Mouse (Mus musculus) limb, embryonic 14.5 days (tissue): ENCODE data around the gene Rras. TPM values are rescaled to one million over a fixed set of nuclear protein-coding genes. Genes with fewer than 3 reads are reported as not detected.

Experiments
- ATAC-seq: fragments of 200-750 bp; cut with Nextera tagmentation; 2 replicates; pipeline ENCODE4 v1.8.0; 2017; ENCODE audit warnings: low read depth, moderate number of reproducible peaks, moderate TSS enrichment; ENCODE audit not compliant: low FRiP score
- DNase-seq: peaks from one replicate; pipeline ENCODE4 v3.0.0-alpha.2; 2015; ENCODE audit warnings: low spot score
- H3K27ac ChIP-seq: fragments of 300-500 bp; sonication (generic); replicated peaks from 2 replicates; pipeline ENCODE4 v1.5.1; 2014; ENCODE audit warnings: low read depth, mild to moderate bottlenecking, low read length, moderate library complexity, mixed read lengths
- H3K27me3 ChIP-seq: fragments of 300-500 bp; sonication (generic); 2 replicates; pipeline ENCODE4 v1.6.1; 2014; ENCODE audit warnings: low read length, mixed read lengths; ENCODE audit not compliant: control insufficient read depth, insufficient read depth
- H3K36me3 ChIP-seq: fragments of 300-500 bp; sonication (generic); 2 replicates; pipeline ENCODE4 v1.6.1; 2014; ENCODE audit warnings: mild to moderate bottlenecking, low read length, moderate library complexity, mixed read lengths; ENCODE audit not compliant: control insufficient read depth, insufficient read depth
- H3K4me1 ChIP-seq: fragments of 300-500 bp; sonication (generic); 2 replicates; pipeline ENCODE4 v1.6.1; 2014; ENCODE audit warnings: antibody characterized with exemption, low read length, mixed read lengths; ENCODE audit not compliant: control insufficient read depth, insufficient read depth
- H3K4me2 ChIP-seq: fragments of 300-500 bp; sonication (generic); replicated peaks from 2 replicates; pipeline ENCODE4 v1.6.1; 2014; ENCODE audit warnings: low read depth, mild to moderate bottlenecking, low read length, moderate library complexity; ENCODE audit not compliant: severe bottlenecking
- H3K4me3 ChIP-seq: fragments of 300-500 bp; sonication (generic); replicated peaks from 2 replicates; pipeline ENCODE4 v1.5.1; 2014; ENCODE audit warnings: low read length
- H3K9ac ChIP-seq: fragments of 300-500 bp; sonication (generic); 2 replicates; pipeline ENCODE4 v1.6.1; 2014; ENCODE audit warnings: mild to moderate bottlenecking, low read depth, low read length, moderate library complexity; ENCODE audit not compliant: severe bottlenecking
- H3K9me3 ChIP-seq: fragments of 300-500 bp; sonication (generic); 2 replicates; pipeline ENCODE4 v1.6.1; 2016; ENCODE audit warnings: low read length; ENCODE audit not compliant: control insufficient read depth
- POLR2A ChIP-seq: fragments of 200-500 bp; IDR thresholded peaks from 2 replicates; pipeline ENCODE4 v1.8.0; 2012; ENCODE audit warnings: inconsistent platforms, mild to moderate bottlenecking, moderate library complexity, borderline replicate concordance; ENCODE audit not compliant: insufficient read depth, insufficient read length; ENCODE audit errors: extremely low read depth
- WGBS: fragments of 180-500 bp; shearing (Covaris S2); extraction: QIAGEN DNeasy Blood & Tissue Kit; methylation state at CpG from one replicate; pipeline ENCODE4 v1.1.7; 2014; 5-methylcytosine and 5-hydroxymethylcytosine counted together
- polyA plus RNA-seq, 2 experiments: library from polyadenylated mRNA; depleted of rRNA in 1 of 2; stranded (reverse) in 1 of 2; unstranded in 1 of 2; fragments of >200 nt; fragmentation: Nextera tagmentation in 1 of 2; extraction: Ambion mirVana in 1 of 2; gene quantifications; 2 replicates each; pipeline versions ENCODE4 v1.2.1 to v1.2.3; 2012 to 2014

Rras gene
- polyA plus RNA-seq, 2 experiments, result 42.8 to 53.8 TPM

- DNase-seq (no peak), ATAC-seq (no peak)
- Histone ChIP-seq H3K9me3 (no peaks in the 10 kb centered on the region), H3K4me2 (no peak overlapping the region), H3K4me1 (peaks cover 17% of the 10 kb centered on the region), H3K9ac (no peak overlapping the region), H3K27ac (no peak overlapping the region), H3K36me3 (peaks cover 50% of the 10 kb centered on the region), H3K4me3 (no peak overlapping the region), H3K27me3 (no peaks in the 10 kb centered on the region)
- TF ChIP-seq POLR2A, result no peak
- WGBS, result 97% methylated on average over 16 of the region's 16 CpGs
Observed at GRCm38 (mm10) chr7:45013366-45014095, 4.2 kb upstream of the Rras start.

- H3K36me3 ChIP-seq, result peaks cover 45% of the 10 kb centered on the region
- TF ChIP-seq POLR2A, result no peak
- no peak overlapping the region for H3K9ac ChIP-seq
- 95% methylated on average over 3 of the region's 3 CpGs for WGBS
- no peaks in the 10 kb centered on the region for H3K9me3 ChIP-seq
- ATAC-seq, result no peak
- H3K27me3 ChIP-seq, result no peaks in the 10 kb centered on the region
- H3K4me3 ChIP-seq, result no peak overlapping the region
- H3K4me2 ChIP-seq, result no peak overlapping the region
- H3K4me1 ChIP-seq, result peaks cover 22% of the 10 kb centered on the region
- no peak overlapping the region for H3K27ac ChIP-seq
- DNase-seq, result no peak
Observed at GRCm38 (mm10) chr7:45014096-45014451, 3.7 kb upstream of the Rras start.

- Histone ChIP-seq H3K36me3 (peaks cover 31% of the 10 kb centered on the region), H3K9me3 (no peaks in the 10 kb centered on the region), H3K4me2 (peak overlapping the region; percentile 76), H3K27ac (peak overlapping the region; percentile 72), H3K4me1 (peaks cover 22% of the 10 kb centered on the region), H3K27me3 (no peaks in the 10 kb centered on the region), H3K4me3 (peak overlapping the region; percentile 96), H3K9ac (peak overlapping the region; percentile 92)
- under 1% methylated on average over 20 of the region's 20 CpGs for WGBS
- ATAC-seq (no peak; the same call in 1 of the 2 replicates), DNase-seq (no peak)
- TF ChIP-seq POLR2A, result no peak
Observed at GRCm38 (mm10) chr7:45015344-45015956, 2.3 kb upstream of the Rras start.

GRCm38 (mm10) chr7:45015957-45016612 is 1.7 kb upstream of the Rras start, which contains the start of gene Scaf1:
Scaf1 (minus strand) TSS chr7:45016363.
- Histone ChIP-seq H3K9ac (peak within 1 kb of the TSS; percentile 92), H3K4me3 (peak within 1 kb of the TSS; percentile 96), H3K27me3 (no peaks in the 10 kb centered on the region), H3K27ac (peak within 1 kb of the TSS; percentile 94), H3K9me3 (no peaks in the 10 kb centered on the region), H3K36me3 (peaks cover 26% of the 10 kb centered on the region), H3K4me2 (peak within 1 kb of the TSS; percentile 91), H3K4me1 (peaks cover 22% of the 10 kb centered on the region)
- WGBS, result under 1% methylated on average over 40 of the region's 69 CpGs
- DNase-seq (peak; percentile 99), ATAC-seq (peak; percentile 90)
- TF ChIP-seq POLR2A, result 0 out of 2 replicates have a peak, but pooled peaks have one; percentile 57

- TF ChIP-seq POLR2A, result no peak
- no peak for ATAC-seq
Observed at GRCm38 (mm10) chr7:45016761-45017160, 1.0 kb upstream of the Rras start.

More at GRCm38 (mm10) chr7:45016761-45017160, 1.0 kb upstream of the Rras start:
- no peak for DNase-seq
- Histone ChIP-seq H3K36me3 (peaks cover 19% of the 10 kb centered on the region), H3K27ac (peak overlapping the region; percentile 94), H3K9me3 (no peaks in the 10 kb centered on the region), H3K27me3 (no peaks in the 10 kb centered on the region), H3K4me3 (peak overlapping the region; percentile 96), H3K4me1 (peaks cover 22% of the 10 kb centered on the region), H3K4me2 (peak overlapping the region; percentile 91), H3K9ac (peak overlapping the region; percentile 32)
- 4% methylated on average over 4 of the region's 4 CpGs for WGBS
